Mouse (Mus musculus): ENCODE measurements at regions not wholly inside any gene's neighbourhood (a gene's known extent, or its start where the extent isn't known, plus 50 kb on each side); places are given as distances from the start of the nearest gene placed in this dataset.

GRCm38 (mm10) chr14:27558794-27559491 lies 50.7 kb upstream of the Ccdc66 start:
- TF ChIP-seq POLR2A (IDR thresholded peaks at IDR 0.05; ENCODE audit: low read depth, low read length) (no peak), CTCF (IDR thresholded peaks at IDR 0.05; ENCODE audit: extremely low read depth, insufficient read depth, insufficient read length, insufficient replicate concordance) (no peak)

Measured in spleen, adult 2 months (tissue).